Mouse (Mus musculus) hindbrain, postnatal 0 days (tissue): ENCODE results near the gene Hsf2bp. TPM values are rescaled to one million over a fixed set of nuclear protein-coding genes. Genes with fewer than 3 reads are reported as not detected.

Experiments
- ATAC-seq: fragments of 200-750 bp; cut with Nextera tagmentation; 2 replicates; pipeline ENCODE4 v1.8.0; 2017; ENCODE audit warnings: mild to moderate bottlenecking, moderate TSS enrichment, moderate library complexity
- DNase-seq: peaks from one replicate; pipeline ENCODE4 v3.0.0-alpha.2; 2015; ENCODE audit warnings: low spot score
- H3K27ac ChIP-seq: fragments of 300-500 bp; sonication (generic); 2 replicates; pipeline ENCODE4 v1.5.1; 2014; ENCODE audit warnings: mild to moderate bottlenecking
- H3K27me3 ChIP-seq: fragments of 300-500 bp; sonication (generic); 2 replicates; pipeline ENCODE4 v1.6.1; 2014; ENCODE audit warnings: low read length, mixed read lengths; ENCODE audit not compliant: insufficient read depth
- H3K36me3 ChIP-seq: fragments of 300-500 bp; sonication (generic); 2 replicates; pipeline ENCODE4 v1.6.1; 2014; ENCODE audit warnings: low read length, mixed read lengths; ENCODE audit not compliant: insufficient read depth
- H3K4me1 ChIP-seq: fragments of 300-500 bp; sonication (generic); 2 replicates; pipeline ENCODE4 v1.6.1; 2014; ENCODE audit warnings: antibody characterized with exemption, low read length, mixed read lengths; ENCODE audit not compliant: insufficient read depth
- H3K4me2 ChIP-seq: fragments of 300-500 bp; sonication (generic); 2 replicates; pipeline ENCODE4 v1.6.1; 2014; ENCODE audit warnings: low read depth, mild to moderate bottlenecking, low read length, moderate library complexity, mixed read lengths
- H3K4me3 ChIP-seq: fragments of 300-500 bp; sonication (generic); 2 replicates; pipeline ENCODE4 v1.5.1; 2014; ENCODE audit warnings: low read length
- H3K9ac ChIP-seq: fragments of 300-500 bp; sonication (generic); replicated peaks from 2 replicates; pipeline ENCODE4 v1.6.1; 2014; ENCODE audit warnings: mild to moderate bottlenecking, low read length, moderate library complexity, mixed read lengths
- H3K9me3 ChIP-seq: fragments of 300-500 bp; sonication (generic); 2 replicates; pipeline ENCODE4 v1.6.1; 2016; ENCODE audit warnings: low read length, mixed read lengths
- CTCF ChIP-seq: IDR thresholded peaks from 2 replicates; pipeline ENCODE4 v1.5.1; 2016; ENCODE audit warnings: antibody characterized with exemption, control low read depth, low read depth
- WGBS: fragments of 180-500 bp; shearing (Covaris S2); extraction: QIAGEN DNeasy Blood & Tissue Kit; methylation state at CpG from one replicate; pipeline ENCODE4 v1.1.7; 2014; 5-methylcytosine and 5-hydroxymethylcytosine counted together
- polyA plus RNA-seq: library from polyadenylated mRNA; unstranded; fragments of >200 nt; fragmentation: Nextera tagmentation; extraction: Ambion mirVana; gene quantifications from 2 replicates; pipeline ENCODE4 v1.2.1, GENCODE M21; 2015
- total RNA-seq: library from RNA; depleted of rRNA; stranded (reverse); fragments of >200 nt; gene quantifications from 2 replicates; pipeline ENCODE4 v1.2.3, GENCODE M21; 2014

The Hsf2bp gene
- total and polyA plus RNA-seq, 2 experiments from 2014 or later: 0.58 to 0.84 TPM

DNA sequence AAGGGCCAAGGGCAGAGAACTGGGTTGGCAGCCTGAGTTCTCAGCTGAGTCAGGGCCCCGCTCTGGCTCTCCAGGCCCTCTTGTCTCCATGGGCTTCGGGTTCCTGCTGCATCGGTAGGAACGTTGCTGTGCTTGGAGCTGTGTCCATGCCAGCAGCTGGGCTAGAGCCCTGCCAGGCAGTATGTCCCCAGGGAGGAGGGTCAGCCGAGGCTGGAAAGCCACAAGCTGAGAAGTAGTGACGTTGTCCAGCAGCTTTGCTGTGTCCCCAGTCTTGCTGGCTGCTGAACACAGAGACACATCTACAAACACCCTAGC lies 119.7 kb downstream of the Hsf2bp start:
- no peak overlapping the region for H3K9ac ChIP-seq
- H3K4me2 ChIP-seq: no peak overlapping the region
- no peak for TF ChIP-seq CTCF
- H3K9me3 ChIP-seq: no peaks in the 10 kb centered on the region
- no peak for DNase-seq
- no peak for ATAC-seq
- WGBS: 59% methylated on average over 6 of the region's 6 CpGs
- H3K27me3 ChIP-seq: no peaks in the 10 kb centered on the region
- no peaks in the 10 kb centered on the region for H3K36me3 ChIP-seq
- no peaks in the 10 kb centered on the region; the same call in 1 of the 2 replicates for H3K4me1 ChIP-seq
- H3K4me3 ChIP-seq: no peak overlapping the region
- no peak overlapping the region for H3K27ac ChIP-seq

DNA sequence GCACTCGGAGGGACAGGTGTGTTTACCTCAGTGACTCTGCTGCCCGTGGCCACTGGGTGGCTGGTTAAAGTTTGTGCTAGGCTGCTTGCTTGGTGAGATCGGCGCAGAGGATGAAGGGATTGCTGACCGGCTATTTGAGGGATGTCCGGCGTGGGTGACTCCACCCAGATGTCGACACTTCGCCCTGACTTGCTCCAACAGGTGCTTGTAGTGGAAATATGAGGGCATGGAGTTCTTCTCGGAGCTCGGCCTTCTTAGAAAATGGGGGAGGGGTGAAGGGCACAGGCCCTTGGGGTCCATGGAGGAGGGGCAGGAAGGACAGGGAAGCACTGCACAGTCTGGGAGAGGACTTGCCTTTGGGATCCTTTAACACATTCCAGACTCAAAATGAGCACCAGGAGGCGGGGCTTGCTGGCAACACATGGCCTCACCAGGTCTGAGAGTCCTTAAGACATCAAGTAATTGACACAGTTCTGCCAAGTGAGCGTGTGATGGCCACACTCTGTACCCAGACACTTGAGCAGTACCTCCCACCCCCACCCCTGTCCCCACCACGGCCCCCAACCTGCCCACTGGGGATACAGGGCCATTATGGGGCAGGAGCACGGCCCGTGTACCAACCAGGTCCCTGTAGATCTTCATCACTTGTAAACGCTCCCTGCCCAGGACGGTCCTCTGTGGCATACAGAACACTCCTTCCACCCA lies 120.2 kb downstream of the Hsf2bp start:
- no peak for TF ChIP-seq CTCF
- Histone ChIP-seq H3K4me2 (no peak overlapping the region), H3K27me3 (no peaks in the 10 kb centered on the region), H3K9ac (no peak overlapping the region), H3K4me1 (no peaks in the 10 kb centered on the region; the same call in 1 of the 2 replicates), H3K27ac (no peak overlapping the region), H3K9me3 (no peaks in the 10 kb centered on the region), H3K4me3 (no peak overlapping the region), H3K36me3 (no peaks in the 10 kb centered on the region)
- DNase-seq (no peak), ATAC-seq (no peak)
- 85% methylated on average over 18 of the region's 18 CpGs for WGBS

DNA sequence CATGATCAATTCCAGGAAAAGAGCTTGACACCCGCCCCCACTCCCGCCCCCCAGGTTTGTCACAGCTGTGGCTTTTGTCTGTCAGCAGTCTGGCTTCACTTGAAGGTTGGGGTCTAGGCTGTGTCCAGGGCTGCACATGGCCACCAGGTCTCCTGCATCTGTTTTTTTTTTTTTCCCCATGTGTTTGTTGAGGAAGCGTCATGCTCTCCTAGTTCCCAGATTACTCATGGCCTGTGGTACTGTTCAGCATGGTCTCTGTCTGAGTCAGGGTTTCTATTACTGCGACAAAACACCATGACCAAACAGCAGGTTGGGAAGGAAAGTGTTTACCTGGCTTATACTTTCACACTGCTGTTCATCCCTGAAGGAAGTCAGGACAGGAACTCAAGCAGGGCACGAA lies 121.8 kb downstream of the Hsf2bp start:
- WGBS: 89% methylated on average over 5 of the region's 5 CpGs
- no peak for TF ChIP-seq CTCF

DNA sequence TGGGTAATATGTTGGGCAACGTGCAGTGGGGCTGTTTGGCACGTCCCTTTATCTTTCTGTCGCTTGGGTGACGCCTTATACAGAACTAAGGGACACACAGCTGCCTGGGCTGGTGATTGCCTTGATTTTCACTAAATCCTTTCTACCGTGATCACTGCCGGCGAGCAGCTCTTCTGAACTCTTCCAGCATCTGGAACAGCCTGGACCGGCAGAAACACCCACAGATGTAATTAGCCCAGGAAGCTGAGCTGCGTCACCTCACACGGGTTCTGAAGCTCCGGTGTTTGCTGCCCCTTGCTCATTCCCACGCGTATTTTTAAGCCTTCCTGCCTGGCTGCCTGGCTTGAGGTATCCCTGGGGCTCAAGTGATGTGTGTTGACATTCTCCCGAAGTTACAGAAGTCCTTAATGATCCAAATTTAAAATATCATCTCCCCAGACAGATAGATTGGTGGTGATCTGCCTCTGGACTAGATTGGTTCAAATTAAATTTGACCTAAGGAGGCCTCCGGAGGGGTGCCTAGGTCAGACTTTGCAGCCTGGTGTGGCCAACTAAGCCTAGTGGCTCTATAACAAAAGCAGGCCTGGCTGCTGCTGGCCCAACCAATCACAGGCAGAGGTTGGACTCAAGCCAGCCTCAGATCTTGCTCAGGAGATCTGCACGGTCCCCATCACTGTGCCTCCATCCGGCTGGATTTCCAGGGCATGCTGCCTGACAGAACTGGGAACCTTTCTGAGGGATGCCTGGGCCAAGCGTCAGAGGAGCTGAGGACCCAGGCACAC lies 123.1 kb downstream of the Hsf2bp start:
- no peak overlapping the region for H3K4me2 ChIP-seq
- peak overlapping the region; percentile 64; the same call in 1 of the 2 replicates for H3K27ac ChIP-seq
- TF ChIP-seq CTCF: no peak
- H3K9ac ChIP-seq: no peak overlapping the region; the same call in 1 of the 2 replicates
- H3K4me3 ChIP-seq: no peak overlapping the region
- H3K4me1 ChIP-seq: no peaks in the 10 kb centered on the region; the same call in 1 of the 2 replicates
- no peaks in the 10 kb centered on the region for H3K36me3 ChIP-seq
- 41% methylated on average over 18 of the region's 18 CpGs for WGBS
- ATAC-seq (no peak), DNase-seq (peak; percentile 62)
- H3K9me3 ChIP-seq: no peaks in the 10 kb centered on the region
- no peaks in the 10 kb centered on the region for H3K27me3 ChIP-seq

More for the DNA sequence above, 121.8 kb downstream of the Hsf2bp start:
- H3K4me1 ChIP-seq: no peaks in the 10 kb centered on the region; the same call in 1 of the 2 replicates
- H3K27ac ChIP-seq: no peak overlapping the region
- DNase-seq (no peak), ATAC-seq (no peak)
- no peaks in the 10 kb centered on the region for H3K36me3 ChIP-seq
- no peak overlapping the region for H3K4me3 ChIP-seq
- no peaks in the 10 kb centered on the region for H3K9me3 ChIP-seq
- no peak overlapping the region for H3K4me2 ChIP-seq
- no peaks in the 10 kb centered on the region for H3K27me3 ChIP-seq
- H3K9ac ChIP-seq: no peak overlapping the region

DNA sequence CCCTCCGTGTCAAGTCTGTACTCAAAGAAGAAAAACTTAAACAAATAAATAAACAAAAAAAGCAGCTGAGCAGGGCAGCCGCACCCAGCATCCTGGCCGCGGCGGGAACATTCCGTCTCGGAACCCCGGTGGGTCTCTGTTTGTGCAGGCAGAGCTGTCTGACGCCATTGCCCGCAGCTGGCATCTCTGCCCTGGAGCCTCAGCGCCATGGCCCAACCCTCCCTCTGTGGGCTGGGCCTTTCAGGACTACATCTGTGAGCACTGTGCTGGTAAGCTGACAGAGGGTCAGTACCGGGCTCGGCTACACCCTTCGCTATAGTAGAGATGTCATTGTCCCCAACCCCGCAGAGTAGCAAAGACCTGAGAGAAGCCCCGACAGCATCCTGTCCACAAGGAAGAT lies 123.8 kb downstream of the Hsf2bp start:
- no peak for TF ChIP-seq CTCF
- Histone ChIP-seq H3K27me3 (no peaks in the 10 kb centered on the region), H3K4me2 (no peak overlapping the region), H3K4me3 (no peak overlapping the region), H3K9ac (no peak overlapping the region; the same call in 1 of the 2 replicates), H3K27ac (peak overlapping the region; percentile 64; the same call in 1 of the 2 replicates), H3K4me1 (no peaks in the 10 kb centered on the region; the same call in 1 of the 2 replicates), H3K9me3 (no peaks in the 10 kb centered on the region), H3K36me3 (no peaks in the 10 kb centered on the region)
- DNase-seq: no peak
- 51% methylated on average over 16 of the region's 16 CpGs for WGBS
- peak; percentile 34; the same call in 1 of the 2 replicates for ATAC-seq

DNA sequence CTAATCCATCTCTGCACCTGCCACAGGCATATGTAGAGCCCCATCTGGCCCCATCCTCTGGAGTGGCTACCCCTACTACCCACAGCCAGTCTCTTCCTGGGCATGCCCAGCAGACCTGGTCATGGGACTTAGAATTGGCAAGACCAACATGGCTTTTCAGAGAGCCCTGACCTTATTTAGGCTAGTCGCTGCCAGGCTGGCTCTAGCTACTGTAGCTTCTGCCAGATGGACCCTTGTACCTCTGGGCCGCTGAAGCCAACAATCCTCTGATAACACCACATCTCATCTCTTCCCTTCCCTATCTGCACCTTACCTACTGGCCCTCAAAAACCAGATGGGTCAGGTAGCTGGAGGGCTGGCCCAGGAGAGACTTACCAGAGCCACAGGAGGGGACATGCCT lies 127.2 kb downstream of the Hsf2bp start:
- Histone ChIP-seq H3K4me1 (no peaks in the 10 kb centered on the region; the same call in 1 of the 2 replicates), H3K27ac (no peak overlapping the region), H3K9me3 (no peaks in the 10 kb centered on the region), H3K27me3 (no peaks in the 10 kb centered on the region), H3K36me3 (no peaks in the 10 kb centered on the region), H3K9ac (no peak overlapping the region), H3K4me2 (no peak overlapping the region), H3K4me3 (no peak overlapping the region)
- ATAC-seq (no peak), DNase-seq (no peak)
- WGBS: 76% methylated on average over 2 of the region's 2 CpGs
- no peak for TF ChIP-seq CTCF
